Mouse (Mus musculus): Measurements from ENCODE around the gene Cfdp1.

The Cfdp1 gene

GRCm38 (mm10) chr8:111853861-111854501 is at the start of gene Cfdp1:
TSS of gene Cfdp1 (minus strand) at chr8:111854291.
- peak; percentile 98 for DNase-seq (ENCODE audit: low spot score)

GRCm38 (mm10) chr8:111902080-111902479 is 48.0 kb upstream of the Cfdp1 start:
- DNase-seq (ENCODE audit: low spot score) = no peak

- no peak for DNase-seq (ENCODE audit: low spot score)
Observed at GRCm38 (mm10) chr8:111898586-111898985, 44.5 kb upstream of the Cfdp1 start.

GRCm38 (mm10) chr8:111894955-111895354 is 40.9 kb upstream of the Cfdp1 start:
- DNase-seq (ENCODE audit: low spot score) = no peak

- DNase-seq (ENCODE audit: low spot score) = no peak
Observed at GRCm38 (mm10) chr8:111892615-111893014, 38.5 kb upstream of the Cfdp1 start.

- no peak for DNase-seq (ENCODE audit: low spot score)
Observed at GRCm38 (mm10) chr8:111891983-111892382, 37.9 kb upstream of the Cfdp1 start.

GRCm38 (mm10) chr8:111890911-111891303 is 36.8 kb upstream of the Cfdp1 start:
- no peak for DNase-seq (ENCODE audit: low spot score)

GRCm38 (mm10) chr8:111889931-111890910 is 36.1 kb upstream of the Cfdp1 start:
- no peak for DNase-seq (ENCODE audit: low spot score)

- no peak for DNase-seq (ENCODE audit: low spot score)
Observed at GRCm38 (mm10) chr8:111888091-111888650, 34.1 kb upstream of the Cfdp1 start.

GRCm38 (mm10) chr8:111887479-111887878 is 33.4 kb upstream of the Cfdp1 start:
- no peak for DNase-seq (ENCODE audit: low spot score)

- no peak for DNase-seq (ENCODE audit: low spot score)
Observed at GRCm38 (mm10) chr8:111883615-111884014, 29.5 kb upstream of the Cfdp1 start.

- DNase-seq (ENCODE audit: low spot score) = no peak
Observed at GRCm38 (mm10) chr8:111881591-111881990, 27.5 kb upstream of the Cfdp1 start.

- peak; percentile 28 for DNase-seq (ENCODE audit: low spot score)
Observed at GRCm38 (mm10) chr8:111877711-111878110, 23.6 kb upstream of the Cfdp1 start.

- DNase-seq (ENCODE audit: low spot score) = peak; percentile 95
Observed at GRCm38 (mm10) chr8:111876355-111876948, 22.4 kb upstream of the Cfdp1 start, which contains the start of gene Tmem170. TSS of gene Tmem170 (minus strand) at chr8:111876750.

GRCm38 (mm10) chr8:111875758-111876157 is 21.7 kb upstream of the Cfdp1 start:
- no peak for DNase-seq (ENCODE audit: low spot score)

GRCm38 (mm10) chr8:111871278-111871677 is 17.2 kb upstream of the Cfdp1 start:
- DNase-seq (ENCODE audit: low spot score) = no peak

- no peak for DNase-seq (ENCODE audit: low spot score)
Observed at GRCm38 (mm10) chr8:111870379-111870778, 16.3 kb upstream of the Cfdp1 start.

- no peak for DNase-seq (ENCODE audit: low spot score)
Observed at GRCm38 (mm10) chr8:111868664-111869063, 14.6 kb upstream of the Cfdp1 start.

- peak; percentile 57 for DNase-seq (ENCODE audit: low spot score)
Observed at GRCm38 (mm10) chr8:111865857-111866256, 11.8 kb upstream of the Cfdp1 start.

- DNase-seq (ENCODE audit: low spot score) = no peak
Observed at GRCm38 (mm10) chr8:111865130-111865852, 11.2 kb upstream of the Cfdp1 start.

- no peak for DNase-seq (ENCODE audit: low spot score)
Observed at GRCm38 (mm10) chr8:111864648-111865047, 10.6 kb upstream of the Cfdp1 start.

- DNase-seq (ENCODE audit: low spot score) = no peak
Observed at GRCm38 (mm10) chr8:111863280-111863679, 9.2 kb upstream of the Cfdp1 start.
